Mouse (Mus musculus): ENCODE measurements around the gene Mvk.

GRCm38 (mm10) chr5:114474741-114475491 is 30.8 kb downstream of the Mvk start:
- no peak for TF ChIP-seq GATA1 (IDR thresholded peaks at IDR 0.05; ENCODE audit: low read length)
- TF ChIP-seq TAL1 (IDR thresholded peaks at IDR 0.05; ENCODE audit: low read length): no peak

Data from erythroblast, embryonic 14.5 days (primary cell).